Mouse (Mus musculus) forebrain, embryonic 14.5 days (tissue): ENCODE results near the gene Sh3kbp1. TPM values are rescaled to one million over a fixed set of nuclear protein-coding genes. Genes with fewer than 3 reads are reported as not detected.

Experiments used
- ATAC-seq: fragments of 200-750 bp; cut with Nextera tagmentation; 2 replicates; pipeline ENCODE4 v1.8.0; 2017; ENCODE audit warnings: mild to moderate bottlenecking, moderate library complexity
- DNase-seq: peaks from one replicate; pipeline ENCODE4 v3.0.0-alpha.2; 2015; ENCODE audit warnings: low spot score
- H3K27ac ChIP-seq: fragments of 300-500 bp; sonication (generic); 2 replicates; pipeline ENCODE4 v1.5.1; 2014; ENCODE audit warnings: low read depth, mild to moderate bottlenecking, control low read depth, low read length, moderate library complexity
- H3K27me3 ChIP-seq: fragments of 300-500 bp; sonication (generic); replicated peaks from 2 replicates; pipeline ENCODE4 v1.6.1; 2014; ENCODE audit warnings: low read length, control low read depth, mixed read lengths; ENCODE audit not compliant: control insufficient read depth, insufficient read depth
- H3K36me3 ChIP-seq: fragments of 300-500 bp; sonication (generic); 2 replicates; pipeline ENCODE4 v1.6.1; 2014; ENCODE audit warnings: low read length, control low read depth; ENCODE audit not compliant: control insufficient read depth, insufficient read depth
- H3K4me1 ChIP-seq: fragments of 300-500 bp; sonication (generic); 2 replicates; pipeline ENCODE4 v1.6.1; 2014; ENCODE audit warnings: antibody characterized with exemption, low read length, control low read depth; ENCODE audit not compliant: control insufficient read depth, insufficient read depth
- H3K4me2 ChIP-seq: fragments of 300-500 bp; sonication (generic); 2 replicates; pipeline ENCODE4 v1.6.1; 2014; ENCODE audit warnings: mild to moderate bottlenecking, control low read depth, low read length
- H3K4me3 ChIP-seq: fragments of 300-500 bp; sonication (generic); 2 replicates; pipeline ENCODE4 v1.5.1; 2014; ENCODE audit warnings: low read depth, low read length, control low read depth
- H3K9ac ChIP-seq: fragments of 300-500 bp; sonication (generic); 2 replicates; pipeline ENCODE4 v1.6.1; 2014; ENCODE audit warnings: mild to moderate bottlenecking, low read length, control low read depth, moderate library complexity
- H3K9me3 ChIP-seq: fragments of 300-500 bp; sonication (generic); replicated peaks from 2 replicates; pipeline ENCODE4 v1.6.1; 2016; ENCODE audit warnings: low read length, control low read depth, mixed read lengths; ENCODE audit not compliant: control insufficient read depth
- WGBS: fragments of 180-500 bp; shearing (Covaris S2); extraction: QIAGEN DNeasy Blood & Tissue Kit; methylation state at CpG from one replicate; pipeline ENCODE4 v1.1.7; 2014; 5-methylcytosine and 5-hydroxymethylcytosine counted together
- polyA plus RNA-seq: library from polyadenylated mRNA; unstranded; fragments of >200 nt; fragmentation: Nextera tagmentation; extraction: Ambion mirVana; gene quantifications from 2 replicates; pipeline ENCODE4 v1.2.1, GENCODE M21; 2014

The Sh3kbp1 gene
- polyA plus RNA-seq, 1 experiment from 2014 or later, result 38.7 TPM

DNA sequence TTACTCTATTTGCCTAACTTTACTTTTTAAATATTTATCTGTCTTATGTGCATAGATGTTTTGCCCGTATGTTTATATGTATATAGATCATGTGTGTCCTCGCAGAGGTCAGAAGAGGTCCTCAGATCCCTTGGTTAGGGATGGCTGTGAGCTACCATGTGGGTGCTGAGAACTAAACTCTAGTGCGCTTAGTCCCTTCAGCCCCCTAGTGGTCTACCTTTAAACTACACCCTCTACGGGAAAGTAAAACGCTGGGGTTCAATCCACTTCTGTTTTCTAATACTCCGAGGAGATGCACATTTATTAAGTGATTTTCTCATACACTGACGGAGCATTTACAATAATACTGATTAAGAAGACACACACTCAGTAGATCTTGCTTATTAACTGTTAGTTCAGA lies 44.3 kb downstream of the Sh3kbp1 start:
- Histone ChIP-seq H3K4me2 (no peak overlapping the region), H3K9ac (no peak overlapping the region), H3K27me3 (no peaks in the 10 kb centered on the region), H3K4me1 (no peaks in the 10 kb centered on the region), H3K9me3 (no peaks in the 10 kb centered on the region), H3K36me3 (no peaks in the 10 kb centered on the region), H3K4me3 (no peak overlapping the region), H3K27ac (no peak overlapping the region)
- DNase-seq (no peak), ATAC-seq (no peak)
- 84% methylated on average over 7 of the region's 7 CpGs for WGBS

DNA sequence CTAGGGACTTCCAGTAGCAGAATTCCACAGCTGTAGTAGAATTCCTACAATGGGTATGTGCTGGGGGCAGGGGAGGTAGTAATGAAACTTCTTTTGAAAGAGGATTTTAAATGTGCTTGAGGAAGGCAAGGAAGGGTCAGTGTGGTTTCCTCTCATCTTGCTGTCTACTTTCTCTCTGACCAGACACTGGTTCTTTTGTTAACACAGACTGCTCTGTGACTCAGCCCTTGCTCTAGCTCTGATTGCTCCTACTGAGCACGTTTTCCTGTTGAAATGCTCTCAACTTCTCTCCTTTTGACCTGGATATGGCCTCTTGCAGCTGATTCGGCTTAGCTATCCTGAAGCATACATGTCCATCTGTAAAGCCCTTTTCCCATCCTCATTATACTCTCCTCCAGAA lies 45.4 kb downstream of the Sh3kbp1 start:
- H3K36me3 ChIP-seq, result no peaks in the 10 kb centered on the region
- H3K27ac ChIP-seq, result no peak overlapping the region
- ATAC-seq (no peak), DNase-seq (no peak)
- 57% methylated on average over 2 of the region's 2 CpGs for WGBS
- no peak overlapping the region for H3K4me3 ChIP-seq
- H3K4me1 ChIP-seq, result no peaks in the 10 kb centered on the region
- H3K4me2 ChIP-seq, result no peak overlapping the region
- no peaks in the 10 kb centered on the region for H3K9me3 ChIP-seq
- no peaks in the 10 kb centered on the region for H3K27me3 ChIP-seq
- H3K9ac ChIP-seq, result no peak overlapping the region

DNA sequence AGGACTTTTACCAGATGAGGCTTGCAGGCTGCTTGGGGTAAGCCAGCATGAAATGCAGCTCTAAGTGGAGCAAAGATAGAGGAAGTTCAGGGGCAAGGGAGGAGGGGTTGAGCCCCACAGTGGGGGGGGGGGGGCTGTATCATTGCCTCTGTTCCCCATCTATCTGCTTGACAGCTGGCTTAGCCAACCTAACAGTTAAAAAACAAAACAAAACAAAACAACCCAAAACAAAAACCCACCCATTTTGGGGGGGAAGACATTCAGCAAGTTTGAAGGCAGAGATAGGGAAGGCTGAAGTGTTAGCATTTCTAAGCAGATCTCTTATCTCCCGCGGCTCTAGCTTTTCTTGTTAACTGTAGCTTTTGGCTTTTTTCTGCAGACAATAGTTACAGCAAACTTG lies 49.2 kb downstream of the Sh3kbp1 start:
- H3K4me3 ChIP-seq, result no peak overlapping the region
- no peak overlapping the region for H3K9ac ChIP-seq
- no peak overlapping the region for H3K27ac ChIP-seq
- no peaks in the 10 kb centered on the region for H3K36me3 ChIP-seq
- WGBS, result 36% methylated on average over 2 of the region's 2 CpGs
- DNase-seq, result no peak
- ATAC-seq, result no peak
- no peaks in the 10 kb centered on the region for H3K27me3 ChIP-seq
- no peak overlapping the region for H3K4me2 ChIP-seq
- no peaks in the 10 kb centered on the region for H3K4me1 ChIP-seq
- no peaks in the 10 kb centered on the region for H3K9me3 ChIP-seq

DNA sequence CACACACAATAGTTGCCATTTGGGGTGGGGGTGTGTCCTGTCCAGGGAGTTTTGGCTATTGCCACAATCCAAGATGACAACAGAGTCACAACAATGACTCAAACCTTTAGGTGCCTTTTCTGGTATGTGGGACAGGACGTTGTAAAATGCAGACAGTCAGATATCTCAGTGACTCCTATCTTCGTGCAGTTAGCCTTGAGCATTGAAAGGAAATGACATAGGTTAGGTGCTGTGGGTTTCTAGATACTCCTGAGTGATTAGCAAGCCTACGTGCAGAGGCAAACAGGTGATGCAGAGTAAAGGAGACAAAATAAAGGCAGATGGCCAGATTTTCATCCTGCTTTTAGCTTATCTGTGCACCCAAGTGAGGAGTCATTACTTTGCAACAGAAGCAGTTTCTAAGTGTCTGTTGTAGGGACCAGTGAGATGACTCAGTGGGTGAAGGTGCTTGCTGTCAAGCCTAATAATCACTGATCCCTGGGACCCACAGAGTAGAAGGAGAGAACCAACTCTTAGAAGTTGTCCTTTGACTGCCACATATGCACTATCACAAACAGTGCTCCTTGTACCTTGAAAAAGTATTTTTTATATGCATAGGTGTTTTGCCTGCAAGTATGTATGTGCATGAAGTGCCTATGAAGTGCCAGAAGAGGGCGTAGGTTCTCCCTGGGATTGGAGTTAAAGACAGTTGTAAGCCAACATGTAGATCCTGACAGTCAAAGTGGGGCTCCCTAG lies 50.7 kb downstream of the Sh3kbp1 start:
- Histone ChIP-seq H3K4me3 (no peak overlapping the region), H3K9me3 (no peaks in the 10 kb centered on the region), H3K4me1 (no peaks in the 10 kb centered on the region), H3K4me2 (no peak overlapping the region), H3K27ac (no peak overlapping the region), H3K27me3 (no peaks in the 10 kb centered on the region), H3K36me3 (no peaks in the 10 kb centered on the region), H3K9ac (no peak overlapping the region)
- no peak for DNase-seq
- WGBS, result 77% methylated on average over 4 of the region's 4 CpGs
- ATAC-seq, result no peak

DNA sequence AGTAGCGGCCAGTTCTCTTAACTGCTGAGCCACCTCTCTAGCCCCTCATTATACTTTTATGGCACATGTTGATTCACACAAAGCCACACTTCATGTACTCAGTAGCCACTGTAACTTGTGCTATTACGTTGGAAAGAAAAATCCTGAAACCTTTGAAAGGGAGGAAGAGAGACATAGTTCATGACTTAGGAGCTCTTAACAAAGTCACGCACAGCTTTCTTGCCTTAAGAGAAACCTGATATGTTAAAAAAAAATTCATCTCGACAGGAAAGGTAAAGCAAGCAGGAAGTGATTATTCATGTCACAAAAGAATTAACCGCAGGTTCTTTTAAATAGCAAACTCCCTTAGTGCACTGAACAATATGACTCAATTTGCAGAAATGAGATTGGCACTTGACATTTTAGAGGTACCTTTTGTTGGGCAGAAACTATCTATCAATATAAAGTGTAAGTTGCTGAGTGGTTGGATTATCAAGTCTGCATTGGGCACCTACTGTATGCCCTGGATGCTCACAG lies 51.3 kb downstream of the Sh3kbp1 start:
- DNase-seq (no peak), ATAC-seq (no peak)
- no peak overlapping the region for H3K9ac ChIP-seq
- no peak overlapping the region for H3K4me2 ChIP-seq
- no peaks in the 10 kb centered on the region for H3K36me3 ChIP-seq
- H3K9me3 ChIP-seq, result no peaks in the 10 kb centered on the region
- no peak overlapping the region for H3K27ac ChIP-seq
- H3K27me3 ChIP-seq, result no peaks in the 10 kb centered on the region
- no peaks in the 10 kb centered on the region for H3K4me1 ChIP-seq
- 85% methylated on average over 5 of the region's 5 CpGs for WGBS
- no peak overlapping the region for H3K4me3 ChIP-seq

DNA sequence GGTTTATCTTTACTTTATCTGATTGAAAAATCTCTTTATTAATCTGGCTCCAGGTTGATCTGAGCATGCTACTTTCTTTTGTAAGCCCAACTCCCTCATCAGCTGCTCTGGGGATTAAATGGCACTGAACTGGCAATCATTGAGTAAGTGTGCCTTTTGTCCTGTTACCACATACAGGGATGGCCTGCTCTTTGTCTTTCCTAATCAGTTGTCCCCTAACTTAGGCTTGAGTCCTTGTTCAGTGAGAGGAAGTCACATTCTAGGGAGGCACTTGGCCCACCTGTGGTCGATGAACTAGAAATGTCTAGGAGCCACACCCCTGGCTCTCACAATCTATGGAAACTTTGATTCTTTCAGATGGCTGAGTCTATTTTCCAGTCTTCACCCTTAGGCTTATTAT lies 58.4 kb downstream of the Sh3kbp1 start:
- no peak overlapping the region for H3K4me2 ChIP-seq
- no peaks in the 10 kb centered on the region for H3K27me3 ChIP-seq
- DNase-seq (no peak), ATAC-seq (no peak)
- no peaks in the 10 kb centered on the region for H3K9me3 ChIP-seq
- H3K27ac ChIP-seq, result no peak overlapping the region
- no peaks in the 10 kb centered on the region for H3K4me1 ChIP-seq
- H3K9ac ChIP-seq, result no peak overlapping the region
- no peak overlapping the region for H3K4me3 ChIP-seq
- WGBS, result 66% methylated on average over 1 of the region's 1 CpGs
- H3K36me3 ChIP-seq, result no peaks in the 10 kb centered on the region

DNA sequence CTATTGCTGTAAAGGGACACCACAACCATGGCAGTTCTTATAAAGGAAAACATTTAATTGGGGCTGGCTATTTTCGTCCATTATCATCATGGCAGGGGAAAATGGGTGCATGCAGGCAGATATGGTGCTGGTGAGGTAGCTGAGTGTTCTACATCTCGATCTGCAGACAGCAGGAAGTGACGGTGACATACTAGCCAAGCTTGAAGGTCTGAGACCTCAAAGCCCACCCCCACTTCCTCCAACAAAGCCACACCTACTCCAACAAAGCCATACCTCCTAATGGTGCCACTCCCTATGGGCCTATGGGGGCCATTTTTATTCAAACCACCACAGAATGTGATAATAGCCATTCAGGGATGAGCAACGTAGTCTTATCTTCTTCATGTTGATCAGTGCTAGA lies 59.8 kb downstream of the Sh3kbp1 start:
- ATAC-seq (no peak), DNase-seq (no peak)
- no peak overlapping the region for H3K27ac ChIP-seq
- no peak overlapping the region for H3K4me3 ChIP-seq
- H3K36me3 ChIP-seq, result no peaks in the 10 kb centered on the region
- H3K27me3 ChIP-seq, result no peaks in the 10 kb centered on the region
- H3K4me2 ChIP-seq, result no peak overlapping the region
- WGBS, result 81% methylated on average over 4 of the region's 4 CpGs
- H3K9me3 ChIP-seq, result no peaks in the 10 kb centered on the region
- no peak overlapping the region for H3K9ac ChIP-seq
- no peaks in the 10 kb centered on the region for H3K4me1 ChIP-seq

DNA sequence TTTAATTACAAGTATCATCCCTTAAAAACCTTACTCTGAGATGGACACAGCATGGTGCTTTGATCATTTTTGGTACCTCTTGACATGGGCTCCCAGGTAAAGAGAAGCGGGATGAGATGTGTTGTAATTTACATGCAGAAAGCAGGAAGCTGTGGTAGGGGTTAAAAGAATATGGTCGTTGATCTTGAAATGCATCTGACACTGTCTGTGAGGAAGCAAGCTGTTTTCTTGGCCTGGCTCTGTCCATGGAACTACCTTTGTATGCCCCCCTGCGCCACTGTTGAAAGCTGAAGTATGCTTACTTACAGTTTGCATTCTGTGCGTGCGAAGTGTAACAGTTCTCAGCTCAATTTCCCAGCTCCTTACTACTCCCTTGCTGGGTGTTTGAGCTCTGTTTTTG lies 61.6 kb downstream of the Sh3kbp1 start:
- WGBS, result 84% methylated on average over 5 of the region's 5 CpGs
- Histone ChIP-seq H3K9me3 (no peaks in the 10 kb centered on the region), H3K9ac (no peak overlapping the region), H3K4me2 (no peak overlapping the region), H3K36me3 (no peaks in the 10 kb centered on the region), H3K27me3 (no peaks in the 10 kb centered on the region), H3K27ac (no peak overlapping the region), H3K4me1 (no peaks in the 10 kb centered on the region), H3K4me3 (no peak overlapping the region)
- DNase-seq, result peak; percentile 1
- ATAC-seq, result no peak

DNA sequence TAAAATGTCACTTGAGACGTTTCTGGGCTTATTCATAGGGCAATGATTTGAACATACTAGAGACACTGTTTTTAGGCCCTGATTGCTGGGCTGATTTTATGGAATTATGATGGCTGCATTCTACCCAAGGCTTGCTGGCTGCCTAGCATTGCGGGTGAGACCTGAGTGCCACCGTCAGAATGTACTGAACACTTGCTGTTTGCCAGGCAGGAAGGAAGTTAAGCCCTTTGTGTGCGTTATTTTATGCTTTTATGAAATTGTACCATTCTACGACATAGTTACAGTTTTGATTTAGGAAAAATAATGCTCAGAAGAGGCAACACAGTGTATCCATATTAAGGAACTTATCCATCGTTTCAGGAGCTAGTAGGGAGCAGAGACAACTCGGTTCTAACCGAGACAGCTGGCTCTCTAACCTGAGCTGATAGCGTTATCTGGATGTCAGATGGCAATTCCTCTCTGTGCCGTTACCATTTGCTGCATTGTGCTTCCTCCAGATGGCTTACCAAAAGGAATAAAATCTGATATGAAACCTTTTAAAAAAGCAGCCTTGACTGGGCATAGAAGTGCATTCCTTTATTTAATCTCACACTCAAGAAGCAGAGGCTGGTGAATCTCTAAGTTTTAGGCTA lies 62.8 kb downstream of the Sh3kbp1 start:
- WGBS, result 74% methylated on average over 10 of the region's 10 CpGs
- ATAC-seq, result no peak
- no peak overlapping the region for H3K4me3 ChIP-seq
- H3K9ac ChIP-seq, result no peak overlapping the region
- H3K4me2 ChIP-seq, result no peak overlapping the region
- H3K4me1 ChIP-seq, result no peaks in the 10 kb centered on the region
- H3K9me3 ChIP-seq, result no peaks in the 10 kb centered on the region
- peak; percentile 24 for DNase-seq
- H3K27ac ChIP-seq, result no peak overlapping the region
- no peaks in the 10 kb centered on the region for H3K27me3 ChIP-seq
- no peaks in the 10 kb centered on the region for H3K36me3 ChIP-seq
